In the genomic region with DNA sequence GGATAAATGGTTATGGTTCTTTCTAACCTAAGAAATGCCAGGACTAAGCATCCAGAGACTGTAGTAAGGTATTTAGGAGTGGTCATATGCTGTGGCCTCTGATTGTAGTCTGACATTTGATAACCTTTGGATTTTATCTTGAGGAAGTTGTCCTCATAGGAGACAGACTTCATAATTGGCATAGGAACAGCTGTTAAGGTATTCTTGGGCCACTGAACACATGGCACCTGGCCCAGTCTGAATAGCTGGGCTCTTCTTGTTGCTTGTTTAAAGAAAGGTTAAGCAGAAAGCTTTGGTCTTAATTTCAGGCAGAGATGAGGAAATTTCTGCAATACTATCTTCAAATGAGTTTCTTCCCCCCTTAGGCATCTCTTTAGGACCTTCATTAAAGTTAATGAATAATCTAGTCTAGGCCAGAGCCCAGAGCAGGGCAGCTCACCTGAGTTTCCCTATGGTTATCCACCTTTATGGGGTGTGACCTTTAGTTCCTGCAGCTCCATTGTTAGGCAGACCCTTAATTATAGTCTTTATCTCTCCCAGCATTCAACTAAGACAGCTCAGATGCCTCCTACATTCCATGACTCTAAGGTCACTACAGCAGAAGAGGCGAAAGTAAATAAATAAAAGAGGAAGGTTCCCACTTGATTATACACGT, we compare ENCODE assay signal across 15 mouse cellular contexts.
DNase-seq lines count a peak whose midpoint lies in the region; ATAC-seq and TF ChIP-seq lines count a peak whose summit lies in the region.
"Had no signal": no experiment of that assay in that cellular context is flagged by ENCODE, and none has a peak within 500 bp of the region (broad histone marks: within the 10 kb centered on the region; RNA-seq: fewer than 3 reads in every experiment).

No protein-coding gene starts in this region.

- no peaks in the 10 kb centered on the region for H3K27me3 ChIP-seq in heart, embryonic 12.5 days (replicated peaks)
- H3K27me3 ChIP-seq in small intestine, adult 2 months (ENCODE audit: control insufficient read depth, insufficient read depth, low read length): no peaks in the 10 kb centered on the region
- H3K27me3 ChIP-seq: embryonic facial prominence, embryonic 12.5 days; forebrain, embryonic 13.5 days; hindbrain, embryonic 13.5 days; liver, embryonic 13.5 days had no signal

- ATAC-seq in heart, embryonic 12.5 days (ENCODE audit: insufficient number of reproducible peaks, low FRiP score): no peak
- ATAC-seq: forebrain, embryonic 13.5 days had no signal

- no peak for TF ChIP-seq CTCF in small intestine, adult 2 months (IDR thresholded peaks at IDR 0.05; ENCODE audit: extremely low read depth, insufficient read length, insufficient replicate concordance, low read depth, low read length)

- no peak overlapping the region for H3K27ac ChIP-seq in heart, embryonic 12.5 days (ENCODE audit: poor library complexity, severe bottlenecking)
- H3K27ac ChIP-seq in small intestine, adult 2 months (ENCODE audit: insufficient read depth, low read depth, low read length): peak overlapping the region; percentile 79
- H3K27ac ChIP-seq: embryonic facial prominence, embryonic 12.5 days; forebrain, embryonic 13.5 days; hindbrain, embryonic 13.5 days; liver, embryonic 13.5 days had no signal

- no peak overlapping the region for H3K4me2 ChIP-seq in heart, embryonic 12.5 days
- H3K4me2 ChIP-seq: embryonic facial prominence, embryonic 12.5 days; forebrain, embryonic 13.5 days; hindbrain, embryonic 13.5 days; liver, embryonic 13.5 days; midbrain, embryonic 11.5 days had no signal

- H3K36me3 ChIP-seq in heart, embryonic 12.5 days: no peaks in the 10 kb centered on the region
- H3K36me3 ChIP-seq in small intestine, adult 2 months (ENCODE audit: control insufficient read depth, insufficient read depth, low read length): no peaks in the 10 kb centered on the region
- H3K36me3 ChIP-seq: embryonic facial prominence, embryonic 12.5 days; hindbrain, embryonic 13.5 days; liver, embryonic 13.5 days had no signal

- WGBS in heart, embryonic 12.5 days: 38% methylated on average over 2 of the region's 2 CpGs
- 26% methylated on average over 2 of the region's 2 CpGs for WGBS in small intestine, adult 2 months

- H3K9ac ChIP-seq in heart, embryonic 12.5 days: no peak overlapping the region
- H3K9ac ChIP-seq: embryonic facial prominence, embryonic 12.5 days; forebrain, embryonic 13.5 days; hindbrain, embryonic 13.5 days; liver, embryonic 13.5 days had no signal

- DNase-seq in heart, adult 9 months (ENCODE audit: low spot score in 2 of 2): peak; percentile 7 to 20
- peak; percentile 29 for DNase-seq in kidney, adult 18-20 months
- DNase-seq in kidney, postnatal 25 days: peak; percentile 55 to 69
- no peak for DNase-seq in spleen, postnatal 36 days (ENCODE audit: low spot score in 2 of 2)
- no peak for DNase-seq in left cerebral cortex, adult 8-10 months (ENCODE audit: low spot score in 2 of 2)
- DNase-seq: gastrocnemius, postnatal 14 days; layer of hippocampus, postnatal 36 days; liver, embryonic 13.5 days; thymus, postnatal 4 days had no signal

- peaks cover 21% of the 10 kb centered on the region for H3K4me1 ChIP-seq in heart, embryonic 12.5 days (replicated peaks)
- H3K4me1 ChIP-seq in small intestine, adult 2 months (ENCODE audit: control insufficient read depth, insufficient read depth, insufficient read length, low read length): peaks cover 7% of the 10 kb centered on the region; the same call in 1 of the 2 replicates
- H3K4me1 ChIP-seq: forebrain, embryonic 13.5 days; hindbrain, embryonic 13.5 days; liver, embryonic 13.5 days had no signal

- no peak for TF ChIP-seq POLR2A in small intestine, adult 2 months (IDR thresholded peaks at IDR 0.05; ENCODE audit: low read depth, low read length)

- H3K4me3 ChIP-seq in heart, embryonic 12.5 days: no peak overlapping the region
- no peak overlapping the region for H3K4me3 ChIP-seq in small intestine, adult 2 months (ENCODE audit: low read depth, low read length)
- H3K4me3 ChIP-seq: embryonic facial prominence, embryonic 12.5 days; forebrain, embryonic 13.5 days; hindbrain, embryonic 13.5 days; liver, embryonic 13.5 days had no signal

- no peaks in the 10 kb centered on the region for H3K9me3 ChIP-seq in heart, embryonic 12.5 days (replicated peaks)
- H3K9me3 ChIP-seq: embryonic facial prominence, embryonic 12.5 days; forebrain, embryonic 13.5 days; hindbrain, embryonic 13.5 days; liver, embryonic 13.5 days had no signal

Comparison
In these comparisons a context has a peak if more than half of its experiments do, and no peak if none do; other contexts are left out.
1. DNase-seq: peak in heart, adult 9 months (2 of 2), kidney, adult 18-20 months (single experiment) and kidney, postnatal 25 days (2 of 2); none in spleen, postnatal 36 days (0 of 2) and left cerebral cortex, adult 8-10 months (0 of 2).